Mouse (Mus musculus) heart, postnatal 0 days (tissue): ENCODE results near the gene Zfr2.

Source experiments
- CTCF ChIP-seq: IDR thresholded peaks from 2 replicates; pipeline ENCODE4 v1.5.1; 2016; ENCODE audit warnings: antibody characterized with exemption, control low read depth, low read depth
- EP300 ChIP-seq: IDR thresholded peaks from 2 replicates; pipeline ENCODE4 v1.6.1; 2016; ENCODE audit warnings: antibody characterized with exemption, low read depth

GRCm38 (mm10) chr10:81231436-81231835 is 1.5 kb upstream of the Zfr2 start:
- TF ChIP-seq CTCF (no peak), EP300 (no peak)
